ENCODE assay signal across 7 mouse cellular contexts in genomic region chr2:33869689-33870343, GRCm38 (mm10). TPM values are rescaled to one million over a fixed set of nuclear protein-coding genes. Genes with fewer than 3 reads are reported as not detected.
A peak's percentile ranks its signal among the peaks of the same experiment; 100 is the strongest.
DNase-seq lines count a peak whose midpoint lies in the region; ATAC-seq and TF ChIP-seq lines count a peak whose summit lies in the region.

No protein-coding gene starts in this region.

- intact Hi-C loops in left cerebral cortex, adult 2 months (cut with DNase I): no loop called here
- intact Hi-C loops in left cerebral cortex, postnatal 25 days (cut with DNase I): no loop called here

- no peaks in the 10 kb centered on the region for H3K27me3 ChIP-seq in embryonic facial prominence, embryonic 11.5 days (ENCODE audit: control insufficient read depth, insufficient read depth, low read length)
- no peaks in the 10 kb centered on the region for H3K27me3 ChIP-seq in hindbrain, embryonic 15.5 days
- H3K27me3 ChIP-seq in midbrain, embryonic 15.5 days (replicated peaks): no peaks in the 10 kb centered on the region

- H3K9me3 ChIP-seq in embryonic facial prominence, embryonic 11.5 days (replicated peaks; ENCODE audit: control insufficient read depth, low read length): no peaks in the 10 kb centered on the region
- H3K9me3 ChIP-seq in hindbrain, embryonic 15.5 days: no peaks in the 10 kb centered on the region
- H3K9me3 ChIP-seq in midbrain, embryonic 15.5 days: no peaks in the 10 kb centered on the region

- DNase-seq in left cerebral cortex, adult 2 months (ENCODE audit: extremely low spot score in 1 of 2, low spot score in 2 of 2): no peak
- no peak for DNase-seq in left cerebral cortex, postnatal 25 days (ENCODE audit: low spot score in 2 of 2)
- no peak for DNase-seq in embryonic facial prominence, embryonic 11.5 days (ENCODE audit: low spot score)
- DNase-seq in B cell, adult 2 months: no peak
- DNase-seq in adrenal gland, postnatal 14 days: no peak

- H3K4me2 ChIP-seq in embryonic facial prominence, embryonic 11.5 days (ENCODE audit: low read depth, low read length): no peak overlapping the region
- H3K4me2 ChIP-seq in hindbrain, embryonic 15.5 days: no peak overlapping the region
- H3K4me2 ChIP-seq in midbrain, embryonic 15.5 days: no peak overlapping the region

- ATAC-seq in embryonic facial prominence, embryonic 11.5 days (replicated peaks; ENCODE audit: insufficient number of reproducible peaks, low FRiP score, low TSS enrichment, low read depth): no peak
- no peak for ATAC-seq in hindbrain, embryonic 15.5 days (ENCODE audit: low FRiP score, low read depth)
- no peak for ATAC-seq in midbrain, embryonic 15.5 days (replicated peaks)

- no peaks in the 10 kb centered on the region for H3K4me1 ChIP-seq in embryonic facial prominence, embryonic 11.5 days (ENCODE audit: control insufficient read depth, insufficient read depth, low read length)
- peaks cover 24% of the 10 kb centered on the region for H3K4me1 ChIP-seq in hindbrain, embryonic 15.5 days (replicated peaks)
- peaks cover 24% of the 10 kb centered on the region for H3K4me1 ChIP-seq in midbrain, embryonic 15.5 days

- H3K27ac ChIP-seq in left cerebral cortex, adult 2 months: peak overlapping the region; percentile 32; the same call in 1 of the 2 replicates
- peak overlapping the region; percentile 14; the same call in 1 of the 2 replicates for H3K27ac ChIP-seq in embryonic facial prominence, embryonic 11.5 days (replicated peaks; ENCODE audit: low read depth, low read length)
- peak overlapping the region; percentile 27; the same call in 1 of the 2 replicates for H3K27ac ChIP-seq in hindbrain, embryonic 15.5 days (replicated peaks)
- 0 out of 2 replicates have a peak overlapping the region, but pooled peaks have one; percentile 12 for H3K27ac ChIP-seq in midbrain, embryonic 15.5 days

- 76% methylated on average over 10 of the region's 10 CpGs for WGBS in embryonic facial prominence, embryonic 11.5 days
- WGBS in hindbrain, embryonic 15.5 days: 79% methylated on average over 10 of the region's 10 CpGs
- 84% methylated on average over 10 of the region's 10 CpGs for WGBS in midbrain, embryonic 15.5 days

- no peak for TF ChIP-seq CTCF in left cerebral cortex, adult 2 months (IDR thresholded peaks at IDR 0.05)

- H3K36me3 ChIP-seq in embryonic facial prominence, embryonic 11.5 days (replicated peaks; ENCODE audit: control insufficient read depth, insufficient read depth, low read depth, low read length): no peaks in the 10 kb centered on the region; the same call in 1 of the 2 replicates
- H3K36me3 ChIP-seq in hindbrain, embryonic 15.5 days: peaks cover 19% of the 10 kb centered on the region
- H3K36me3 ChIP-seq in midbrain, embryonic 15.5 days (replicated peaks): peaks cover 22% of the 10 kb centered on the region

- H3K4me3 ChIP-seq in left cerebral cortex, adult 2 months: no peak overlapping the region
- no peak overlapping the region for H3K4me3 ChIP-seq in embryonic facial prominence, embryonic 11.5 days (ENCODE audit: low read depth, low read length)
- no peak overlapping the region for H3K4me3 ChIP-seq in hindbrain, embryonic 15.5 days
- no peak overlapping the region for H3K4me3 ChIP-seq in midbrain, embryonic 15.5 days

- no peak overlapping the region for H3K9ac ChIP-seq in embryonic facial prominence, embryonic 11.5 days (replicated peaks; ENCODE audit: low read length)
- no peak overlapping the region for H3K9ac ChIP-seq in hindbrain, embryonic 15.5 days
- H3K9ac ChIP-seq in midbrain, embryonic 15.5 days: no peak overlapping the region

RNA-seq across cellular contexts. Expression of gene Mvb12b, which starts 17.9 kb away (rescaled TPM):
- total RNA-seq in left cerebral cortex, adult 2 months (2021): 10 to 100 TPM; 74.6 to 78.4 TPM
- total RNA-seq in left cerebral cortex, postnatal 25 days (2021): 10 to 100 TPM; 83.9 to 86.7 TPM
- 23.3 and 25.6 TPM in 2 replicates for polyA plus RNA-seq in embryonic facial prominence, embryonic 11.5 days (2014; fragmentation: Nextera tagmentation; extraction: Ambion mirVana)
- polyA plus RNA-seq in hindbrain, embryonic 15.5 days (2015; fragmentation: Nextera tagmentation; extraction: Ambion mirVana): 66.2 and 68.6 TPM in 2 replicates
- 67.0 and 69.2 TPM in 2 replicates for polyA plus RNA-seq in midbrain, embryonic 15.5 days (2015; fragmentation: Nextera tagmentation; extraction: Ambion mirVana)
- total RNA-seq in adrenal gland, postnatal 14 days (2021): 17.7 and 19.0 TPM in 2 replicates
